Mouse (Mus musculus) gastrocnemius, postnatal 36 days (tissue): Measurements from ENCODE around the gene Lsm7. TPM values are rescaled to one million over a fixed set of nuclear protein-coding genes. Genes with fewer than 3 reads are reported as not detected.
A peak's percentile ranks its signal among the peaks of the same experiment; 100 is the strongest.

Experiments
- DNase-seq, 2 experiments: peaks; one replicate each; pipeline ENCODE4 v3.0.0; 2022
- intact Hi-C: fragments of 180-260 bp; cut with DNase I; formaldehyde crosslinking; loops from one replicate; pipeline ENCODE4 v1.15.1; 2025
- long read RNA-seq, 2 experiments: library from polyadenylated mRNA; stranded (forward); transcript quantifications; one replicate each; pipeline ENCODE4 v2.0.0; 2021
- total RNA-seq, 2 experiments: library from RNA; stranded (reverse); gene quantifications; 2 replicates each; pipeline ENCODE4 v1.2.3; 2021

The Lsm7 gene
- 10 to 100 TPM; 13.7 to 18.8 TPM for total RNA-seq
- long read RNA-seq, experiment 1, transcript Lsm7-201 (4 exons, 468 nt): major isoform, 61 of 103 reads
- long read RNA-seq, experiment 1, partial matches to known transcripts: 0 of 103 reads
- long read RNA-seq, experiment 1, other reads (novel, unspliced or antisense): 40 of 103 reads
- long read RNA-seq, experiment 2, transcript Lsm7-201 (4 exons, 468 nt): major isoform, 86 of 125 reads
- long read RNA-seq, experiment 2, partial matches to known transcripts: 27 of 125 reads
- long read RNA-seq, experiment 2, other reads (novel, unspliced or antisense): 10 of 125 reads

GRCm38 (mm10) chr10:80854913-80855748 is at the start of gene Lsm7, which contains the start of gene Sppl2b:
Gene Lsm7 (minus strand): TSS chr10:80855209.
Gene Sppl2b (plus strand): TSS chr10:80855275.
- intact Hi-C loops: no loop called here
- peak; percentile 95 to 98 for DNase-seq

DNA sequence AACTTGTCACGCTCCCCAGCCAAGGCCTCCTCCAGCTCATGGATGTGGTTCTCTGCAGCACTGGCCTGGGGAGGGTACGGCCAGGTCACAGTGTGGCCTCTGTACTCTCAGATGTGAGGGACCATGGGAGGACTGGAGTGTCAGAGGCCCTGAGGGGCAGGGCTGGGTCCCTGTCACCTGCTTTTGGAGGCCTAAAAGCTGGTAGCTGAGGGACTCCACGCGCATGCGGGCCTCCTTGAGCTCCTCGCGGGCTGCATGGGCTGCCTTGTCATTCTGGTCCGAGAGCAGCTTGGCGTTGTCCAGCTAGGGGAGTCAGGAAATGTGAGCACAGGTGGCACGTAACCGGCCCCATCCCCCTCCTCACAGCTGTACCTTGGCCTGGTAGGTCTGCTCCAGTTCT is 49.7 kb upstream of the Lsm7 start:
- intact Hi-C loops: no loop called here
- no peak for DNase-seq

DNA sequence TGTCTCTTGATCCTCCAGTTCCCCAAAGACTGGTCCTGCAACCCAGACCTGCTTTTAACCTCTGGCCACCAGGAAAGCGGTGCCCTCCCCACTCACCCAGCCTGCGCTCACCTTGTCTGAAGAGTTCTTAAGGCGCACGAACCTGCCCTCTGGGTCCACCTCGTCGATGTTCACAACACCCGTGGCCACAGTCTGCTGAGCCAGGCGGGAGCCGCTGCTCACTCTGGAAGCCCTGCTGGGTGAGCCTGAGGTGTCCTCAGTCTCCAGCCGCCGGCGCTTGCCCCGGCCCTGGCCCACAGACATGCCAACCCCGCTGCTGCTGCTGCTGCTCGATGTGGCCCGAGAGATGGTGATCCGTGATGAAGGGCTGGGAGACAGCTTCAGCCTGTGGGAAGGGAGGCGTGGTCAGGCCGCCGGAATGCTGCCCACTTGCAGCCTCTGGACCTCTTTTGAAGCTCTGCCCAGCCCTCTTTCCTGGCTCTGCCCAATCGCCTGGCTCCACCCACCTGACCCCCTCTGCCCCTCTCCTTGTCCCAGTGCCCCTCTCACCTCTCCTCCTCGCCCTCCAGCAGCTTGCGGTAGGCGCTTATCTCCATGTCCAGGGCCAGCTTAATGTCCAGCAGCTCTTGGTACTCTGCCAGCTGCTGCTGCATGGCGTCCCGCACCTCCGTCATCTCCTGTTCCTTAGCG is 49.1 kb upstream of the Lsm7 start:
- no peak for DNase-seq
- intact Hi-C loops: no loop called here

- no peak for DNase-seq
- intact Hi-C loops: no loop called here
Measured at GRCm38 (mm10) chr10:80903282-80903681, 48.3 kb upstream of the Lsm7 start.

DNA sequence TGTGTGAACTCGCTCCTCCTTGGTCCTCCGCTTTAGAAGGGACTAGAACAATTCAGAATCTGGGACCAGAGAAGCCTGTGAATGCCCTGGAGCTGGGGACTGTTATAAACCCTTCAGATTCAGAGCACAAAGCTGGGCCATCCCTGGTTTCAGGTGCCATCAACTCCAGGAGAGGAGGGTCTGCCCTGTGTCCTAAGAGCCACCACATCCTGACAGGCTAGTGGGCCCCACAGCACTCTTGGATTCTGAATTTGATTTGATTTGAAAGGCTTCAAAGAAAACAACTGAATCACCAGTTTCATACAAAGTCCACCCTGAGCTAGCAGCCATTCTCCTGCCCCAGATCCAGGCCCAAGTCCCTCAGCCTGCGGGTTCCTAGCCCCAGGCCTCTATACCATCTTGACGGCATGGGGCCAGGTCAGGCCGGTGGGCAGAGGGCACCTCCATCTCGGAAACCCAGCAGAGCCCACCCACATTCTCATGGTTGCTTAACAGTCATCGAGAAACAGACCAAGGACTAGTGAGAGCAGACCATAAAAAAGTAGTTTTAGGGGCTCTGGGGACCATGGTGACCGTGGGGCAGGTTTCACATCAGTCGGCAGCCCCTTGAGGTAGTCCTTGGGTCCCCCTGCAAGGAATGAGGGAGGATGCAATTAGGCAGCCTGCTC is 47.4 kb upstream of the Lsm7 start:
- no peak for DNase-seq
- intact Hi-C loops: no loop called here

DNA sequence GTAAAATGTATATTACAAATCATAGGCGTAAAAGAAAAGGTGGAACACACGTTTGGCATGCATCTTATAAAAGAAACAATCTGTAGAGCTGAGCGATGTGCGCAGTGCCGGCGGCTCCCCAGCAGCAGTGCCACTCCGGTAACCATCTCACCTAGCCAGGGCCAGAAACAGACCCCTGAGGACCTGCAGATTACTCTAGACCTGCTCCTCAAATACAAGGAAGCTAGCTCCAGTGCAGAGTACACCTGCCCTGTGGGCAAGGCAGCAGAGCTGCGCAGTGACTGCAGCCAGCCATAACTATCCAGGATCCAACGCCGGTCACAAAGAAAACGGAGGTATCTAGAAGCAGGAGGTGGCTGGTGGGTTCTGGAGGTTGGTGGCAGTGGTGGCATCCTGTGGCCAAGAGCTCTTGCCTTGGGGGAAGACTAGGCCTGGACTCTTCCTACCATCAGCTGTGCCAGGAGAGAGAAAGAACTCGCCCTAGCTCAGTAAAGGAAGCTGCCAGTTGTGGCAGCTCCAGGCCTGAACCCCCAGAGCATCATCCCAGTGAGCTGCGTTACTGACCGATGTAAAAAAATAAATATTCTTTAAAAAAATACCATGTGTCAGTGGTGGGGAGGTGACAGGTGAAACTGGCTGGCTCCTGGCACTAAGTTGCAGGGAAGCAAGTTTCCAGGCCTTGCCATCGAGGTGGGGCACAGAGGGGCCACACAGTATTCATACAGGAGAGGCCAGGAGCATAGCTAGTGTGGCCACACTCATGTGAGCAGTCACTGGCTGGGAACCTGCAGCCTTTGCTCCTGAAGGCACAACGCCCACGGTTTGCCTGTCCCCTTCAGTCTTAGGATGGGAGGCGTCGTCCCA is 46.6 kb upstream of the Lsm7 start:
- intact Hi-C loops: no loop called here
- no peak for DNase-seq

- intact Hi-C loops: no loop called here
- DNase-seq: peak; percentile 94 to 96
Measured at GRCm38 (mm10) chr10:80900318-80901247, 45.6 kb upstream of the Lsm7 start, which contains the start of gene Timm13. Gene Timm13 (minus strand): TSS chr10:80900969.

GRCm38 (mm10) chr10:80899591-80900317 is 44.7 kb upstream of the Lsm7 start:
- no peak for DNase-seq
- intact Hi-C loops: no loop called here

GRCm38 (mm10) chr10:80899074-80899473 is 44.1 kb upstream of the Lsm7 start:
- intact Hi-C loops: no loop called here
- no peak for DNase-seq

GRCm38 (mm10) chr10:80897861-80898510 is 43.0 kb upstream of the Lsm7 start:
- intact Hi-C loops: no loop called here
- no peak for DNase-seq

- intact Hi-C loops: no loop called here
- DNase-seq: no peak
Measured at GRCm38 (mm10) chr10:80896581-80897485, 41.8 kb upstream of the Lsm7 start.

DNA sequence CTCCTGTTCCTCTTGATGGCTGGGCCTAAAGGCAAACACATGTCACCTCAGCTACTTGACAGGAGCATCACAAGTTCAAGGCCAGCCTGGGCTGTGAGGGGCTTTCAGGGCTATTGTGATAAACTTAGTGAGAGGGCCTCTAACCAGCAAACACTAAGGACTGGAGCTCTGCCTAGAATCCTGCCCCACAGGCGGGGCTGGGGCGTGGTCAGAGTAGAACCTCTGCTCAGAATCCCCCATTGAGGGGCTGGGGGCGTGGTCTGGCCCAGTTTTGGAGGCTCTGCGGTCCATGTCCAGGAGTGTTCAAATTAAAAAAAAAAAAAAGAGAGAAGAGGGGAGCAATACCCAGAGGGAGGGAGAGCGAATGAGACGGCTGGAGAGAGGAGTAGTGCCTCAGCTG is 40.7 kb upstream of the Lsm7 start:
- DNase-seq: no peak
- intact Hi-C loops: no loop called here

- intact Hi-C loops: no loop called here
Measured at GRCm38 (mm10) chr10:80895100-80895499, 40.1 kb upstream of the Lsm7 start.

DNA sequence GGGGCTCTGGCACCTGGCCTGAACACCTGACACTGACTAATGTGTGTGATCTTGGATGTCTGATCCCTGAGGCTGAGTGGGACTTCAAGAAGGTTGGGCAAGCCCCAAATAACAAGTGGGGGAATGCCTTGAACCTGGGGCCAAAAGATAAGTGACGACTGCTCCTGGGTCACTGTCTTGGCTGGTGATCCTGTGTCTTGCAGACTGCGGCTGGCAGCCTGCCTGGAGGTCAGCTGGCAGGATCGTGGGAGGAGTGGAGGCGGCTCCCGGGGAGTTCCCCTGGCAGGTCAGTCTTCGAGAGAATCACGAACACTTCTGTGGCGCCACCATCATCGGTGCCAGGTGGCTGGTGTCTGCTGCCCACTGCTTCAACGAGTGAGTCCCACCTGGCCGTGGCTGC is 32.2 kb upstream of the Lsm7 start:
- intact Hi-C loops: no loop called here
- peak in 1 of 2 experiments; percentile 50 for DNase-seq

More at GRCm38 (mm10) chr10:80895100-80895499, 40.1 kb upstream of the Lsm7 start:
- no peak for DNase-seq

DNA sequence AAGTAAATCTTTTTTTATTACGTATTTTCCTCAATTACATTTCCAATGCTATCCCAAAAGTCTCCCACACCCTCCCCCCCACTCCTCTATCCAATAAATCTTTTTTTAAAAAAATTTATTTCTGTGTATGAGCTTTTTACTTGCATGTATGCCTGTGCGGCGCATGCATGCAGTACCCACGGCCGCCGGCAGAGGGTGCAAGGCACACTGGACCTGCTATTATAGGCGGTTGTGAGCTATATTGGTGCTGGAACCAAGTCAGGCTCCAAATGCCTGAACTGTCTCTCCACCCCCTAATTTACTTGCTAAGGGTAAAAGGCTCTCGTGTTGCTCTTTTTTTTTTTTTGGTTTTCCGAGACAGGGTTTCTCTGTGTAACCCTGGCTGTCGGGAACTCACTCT is 26.3 kb upstream of the Lsm7 start:
- DNase-seq: peak; percentile 60 to 75
- intact Hi-C loops: no loop called here

- intact Hi-C loops: no loop called here
- DNase-seq: no peak
Measured at GRCm38 (mm10) chr10:80880901-80881300, 25.9 kb upstream of the Lsm7 start.
